Mouse (Mus musculus) testis, adult 2 months (tissue): Measurements from ENCODE around the gene Ap1m2. TPM values are rescaled to one million over a fixed set of nuclear protein-coding genes. Genes with fewer than 3 reads are reported as not detected.
"Not testable (repeated sequence)": the region's sequence is repeated elsewhere in the genome, so short reads cannot be mapped to it uniquely, and the experiment has no call there.

ENCODE experiments used
- H3K27ac ChIP-seq: fragments of 200-500 bp; 2 replicates; pipeline ENCODE4 v1.5.1; 2012; ENCODE audit warnings: low read depth, low read length; ENCODE audit not compliant: control insufficient read depth, insufficient read depth
- H3K27me3 ChIP-seq: fragments of 200-500 bp; 2 replicates; pipeline ENCODE4 v1.6.1; 2012; ENCODE audit warnings: mild to moderate bottlenecking, low read length, moderate library complexity; ENCODE audit not compliant: control insufficient read depth, insufficient read depth
- H3K36me3 ChIP-seq: fragments of 200-500 bp; 2 replicates; pipeline ENCODE4 v1.6.1; 2012; ENCODE audit warnings: mild to moderate bottlenecking, low read length; ENCODE audit not compliant: control insufficient read depth, insufficient read depth
- H3K4me1 ChIP-seq: fragments of 200-500 bp; 2 replicates; pipeline ENCODE4 v1.6.1; 2012; ENCODE audit warnings: low read length; ENCODE audit not compliant: control insufficient read depth, insufficient read depth
- H3K4me3 ChIP-seq: fragments of 200-500 bp; 2 replicates; pipeline ENCODE4 v1.5.1; 2012; ENCODE audit warnings: low read depth, mild to moderate bottlenecking, low read length, moderate library complexity, mixed read lengths; ENCODE audit not compliant: control insufficient read depth
- CTCF ChIP-seq: fragments of 200-500 bp; IDR thresholded peaks from 2 replicates; pipeline ENCODE4 v1.5.1; 2012; ENCODE audit warnings: low read depth, mild to moderate bottlenecking, inconsistent platforms, low read length, moderate library complexity; ENCODE audit not compliant: control insufficient read depth, insufficient read depth, insufficient replicate concordance
- POLR2A ChIP-seq: fragments of 200-500 bp; IDR thresholded peaks from 2 replicates; pipeline ENCODE4 v1.6.1; 2012; ENCODE audit warnings: low read depth, mild to moderate bottlenecking, inconsistent platforms, low read length, moderate library complexity; ENCODE audit not compliant: control insufficient read depth
- polyA plus RNA-seq: library from polyadenylated mRNA; depleted of rRNA; stranded (reverse); fragments of >200 nt; gene quantifications from 2 replicates; pipeline ENCODE4 v1.2.3, GENCODE M21; 2012

The Ap1m2 gene
- polyA plus RNA-seq, 1 experiment: 3.0 TPM

DNA sequence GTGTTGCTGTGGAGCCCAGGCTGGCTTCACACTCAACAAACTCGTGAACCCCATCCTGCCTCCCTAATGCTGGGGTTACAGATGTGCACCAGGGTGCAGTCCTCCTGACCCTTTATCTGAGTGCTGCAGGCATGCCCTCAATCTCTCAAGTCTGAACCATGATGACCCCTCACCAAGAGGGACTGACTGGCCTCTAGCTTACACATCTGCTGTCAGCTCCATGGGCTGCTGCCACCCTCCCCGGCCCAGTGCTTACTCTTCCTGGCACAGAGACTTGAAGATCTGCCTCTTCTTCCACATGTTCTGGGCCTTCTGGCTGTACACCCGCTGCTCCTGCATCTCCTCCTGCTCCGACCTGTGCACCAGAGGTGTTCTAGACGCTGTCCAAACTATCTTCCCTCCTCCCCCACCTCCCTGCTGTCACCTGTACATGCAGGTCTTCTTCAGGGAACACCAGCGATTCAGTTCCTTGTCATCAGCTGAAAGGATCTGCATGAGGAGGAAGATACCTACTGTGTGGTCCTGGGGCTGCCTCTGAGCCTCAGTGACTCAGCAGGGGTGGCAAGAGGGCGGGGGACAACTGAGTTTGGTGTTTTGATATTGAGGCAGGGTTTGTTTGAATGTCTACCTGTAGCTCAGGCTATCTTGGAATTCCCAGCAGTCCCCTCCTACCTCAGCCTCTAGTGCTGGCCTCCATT is 37.0 kb downstream of the Ap1m2 start:
- no peaks in the 10 kb centered on the region; the same call in 1 of the 2 replicates for H3K4me1 ChIP-seq
- H3K27me3 ChIP-seq: no peaks in the 10 kb centered on the region
- H3K4me3 ChIP-seq: no peak overlapping the region
- TF ChIP-seq POLR2A: no peak
- no peak for TF ChIP-seq CTCF
- no peak overlapping the region for H3K27ac ChIP-seq
- H3K36me3 ChIP-seq: no peaks in the 10 kb centered on the region; the same call in none of the 2 replicates

DNA sequence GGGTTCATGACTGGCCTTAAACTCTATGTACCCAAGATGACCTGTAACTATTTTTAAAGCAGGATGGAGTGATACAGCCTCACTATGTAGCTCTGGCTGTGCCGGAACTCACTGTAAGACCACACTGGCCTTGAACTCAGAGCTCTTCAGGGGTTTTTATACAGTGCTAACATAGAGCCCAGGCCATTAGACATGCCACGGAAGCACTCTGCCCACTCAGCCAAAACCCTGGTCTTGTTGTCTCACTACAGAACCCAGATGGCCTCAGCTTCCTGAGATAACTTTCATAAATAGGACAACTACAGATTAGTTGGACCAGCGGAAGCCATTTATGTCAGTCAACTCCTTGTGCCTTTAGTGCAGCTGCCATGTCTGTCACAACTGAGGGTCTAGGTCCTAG is 37.8 kb downstream of the Ap1m2 start:
- H3K27me3 ChIP-seq: no peaks in the 10 kb centered on the region
- no peak overlapping the region for H3K27ac ChIP-seq
- H3K4me3 ChIP-seq: no peak overlapping the region
- no peaks in the 10 kb centered on the region; the same call in 1 of the 2 replicates for H3K4me1 ChIP-seq
- no peak for TF ChIP-seq CTCF
- no peak for TF ChIP-seq POLR2A
- no peaks in the 10 kb centered on the region; the same call in none of the 2 replicates for H3K36me3 ChIP-seq

DNA sequence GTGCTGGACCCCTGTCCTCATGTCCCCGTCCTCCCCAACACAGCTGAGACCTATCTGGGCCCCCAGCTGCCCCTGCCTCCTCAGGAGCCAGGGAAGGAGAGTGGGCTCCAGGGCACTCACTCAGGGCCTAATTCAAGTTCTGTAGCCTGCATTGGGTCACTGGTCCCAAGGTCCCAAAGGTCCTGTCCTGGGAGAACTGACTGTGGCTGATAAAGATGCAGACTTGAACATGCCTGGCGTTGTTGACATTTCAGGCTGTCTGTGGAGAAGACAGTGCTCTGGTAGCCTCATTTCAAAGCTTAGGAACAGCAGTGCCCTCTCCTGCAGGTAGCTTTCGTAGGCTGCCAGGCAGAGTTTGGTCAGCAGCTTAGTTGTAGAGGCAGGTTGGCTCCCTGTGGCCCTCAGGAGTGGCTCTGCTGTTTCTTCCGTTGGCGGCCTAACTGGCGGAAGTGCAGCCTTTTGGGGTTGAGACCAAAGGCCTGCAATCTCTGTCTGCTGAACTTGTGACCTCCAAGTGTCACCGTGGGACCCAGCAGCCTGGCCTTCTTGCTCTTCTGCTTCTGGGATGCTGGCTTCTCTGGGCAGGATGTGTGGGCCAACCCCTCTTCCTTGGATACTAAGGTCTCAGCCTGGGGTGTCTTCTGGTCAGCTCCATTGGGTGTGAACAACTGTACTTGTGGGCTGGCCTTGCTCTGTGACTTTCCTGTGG is 38.5 kb downstream of the Ap1m2 start:
- no peak overlapping the region for H3K4me3 ChIP-seq
- no peaks in the 10 kb centered on the region; the same call in none of the 2 replicates for H3K36me3 ChIP-seq
- no peak overlapping the region for H3K27ac ChIP-seq
- H3K4me1 ChIP-seq: no peaks in the 10 kb centered on the region; the same call in 1 of the 2 replicates
- H3K27me3 ChIP-seq: no peaks in the 10 kb centered on the region
- no peak for TF ChIP-seq CTCF

DNA sequence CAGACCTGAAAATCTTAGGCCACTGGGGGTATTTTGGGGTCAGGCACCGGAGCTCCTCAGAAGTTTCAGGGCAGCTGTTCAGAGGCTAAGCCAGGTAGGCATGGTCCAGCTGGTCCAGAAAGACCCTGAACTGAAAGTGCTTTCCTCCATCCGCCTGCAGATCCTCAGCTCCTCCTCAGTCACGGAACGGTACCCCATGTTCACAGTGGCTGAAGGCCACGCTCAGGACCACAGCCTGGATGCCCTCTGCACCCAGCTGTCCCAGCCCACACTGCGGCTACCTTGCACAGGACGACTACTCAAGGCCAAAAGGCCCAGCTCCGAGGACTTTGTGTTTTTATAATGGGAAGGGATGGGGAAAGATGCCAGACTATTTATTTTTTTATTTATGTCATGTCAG is 39.0 kb downstream of the Ap1m2 start:
- Histone ChIP-seq H3K36me3 (no peaks in the 10 kb centered on the region; the same call in 1 of the 2 replicates), H3K27me3 (no peaks in the 10 kb centered on the region), H3K4me1 (no peaks in the 10 kb centered on the region; the same call in 1 of the 2 replicates), H3K4me3 (no peak overlapping the region), H3K27ac (no peak overlapping the region)
- TF ChIP-seq POLR2A (no peak), CTCF (no peak)

DNA sequence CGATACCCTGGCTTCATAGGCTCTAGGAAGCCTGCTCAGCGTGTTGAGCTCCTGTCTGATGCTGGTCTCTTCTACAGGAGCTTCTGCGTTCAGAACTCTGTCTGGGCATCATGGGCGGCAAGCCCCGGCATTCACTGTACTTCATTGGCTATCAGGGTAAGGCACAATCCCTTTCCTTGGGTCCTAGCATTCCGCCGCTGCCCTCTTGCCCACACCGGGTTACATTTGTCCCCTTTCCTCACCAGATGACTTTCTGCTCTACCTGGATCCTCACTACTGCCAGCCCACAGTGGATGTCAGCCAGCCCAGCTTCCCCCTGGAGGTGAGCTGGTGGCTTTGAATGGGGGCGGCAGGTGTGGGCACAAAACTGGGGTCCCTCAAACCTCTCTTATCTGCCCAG is 39.7 kb downstream of the Ap1m2 start:
- TF ChIP-seq POLR2A (no peak), CTCF (no peak)
- H3K4me1 ChIP-seq: no peaks in the 10 kb centered on the region; the same call in 1 of the 2 replicates
- no peaks in the 10 kb centered on the region; the same call in 1 of the 2 replicates for H3K36me3 ChIP-seq
- no peak overlapping the region for H3K27ac ChIP-seq
- no peak overlapping the region for H3K4me3 ChIP-seq
- no peaks in the 10 kb centered on the region for H3K27me3 ChIP-seq

DNA sequence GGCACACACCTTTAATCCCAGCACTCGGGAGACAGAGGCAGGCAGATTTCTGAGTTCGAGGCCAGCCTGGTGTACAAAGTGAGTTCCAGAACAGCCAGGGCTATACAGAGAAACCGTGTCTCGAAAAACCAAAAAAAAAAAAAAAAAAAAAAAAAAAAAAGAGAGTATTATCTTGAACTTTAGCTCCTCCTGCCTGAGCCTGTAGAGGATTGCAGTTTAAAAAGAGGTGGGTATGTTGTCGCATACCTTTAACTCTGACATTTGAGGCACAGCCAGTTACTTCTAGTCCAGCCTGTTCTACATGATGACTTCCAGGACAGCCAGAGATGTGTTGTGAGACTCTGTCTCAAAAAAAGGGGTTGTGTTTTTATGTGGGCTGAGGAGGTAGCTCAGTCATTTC is 42.5 kb downstream of the Ap1m2 start:
- H3K27ac ChIP-seq, H3K27me3 ChIP-seq, H3K4me3 ChIP-seq, H3K4me1 ChIP-seq, H3K36me3 ChIP-seq: not testable (repeated sequence)

DNA sequence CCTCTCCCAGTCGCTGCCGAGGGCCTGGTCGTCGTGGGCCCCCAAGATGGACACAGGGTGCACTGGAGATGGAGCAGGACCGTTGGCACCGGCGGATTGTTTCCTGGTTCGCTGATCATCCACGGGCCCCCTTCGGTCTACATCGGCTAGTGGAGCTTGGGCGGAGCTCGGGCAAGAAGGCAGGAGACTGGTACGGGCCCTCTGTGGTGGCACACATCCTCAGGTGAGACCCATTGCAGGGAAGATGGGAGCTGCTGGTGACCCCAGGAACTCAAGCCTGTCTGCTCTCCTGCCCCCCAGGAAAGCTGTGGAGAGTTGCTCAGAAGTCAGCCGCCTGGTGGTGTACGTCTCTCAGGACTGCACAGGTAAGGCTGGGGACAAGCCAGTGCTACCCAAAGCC is 43.8 kb downstream of the Ap1m2 start:
- H3K4me1 ChIP-seq: peaks cover 12% of the 10 kb centered on the region
- H3K36me3 ChIP-seq: no peaks in the 10 kb centered on the region; the same call in 1 of the 2 replicates
- H3K27ac ChIP-seq: no peak overlapping the region
- TF ChIP-seq POLR2A: no peak
- no peak for TF ChIP-seq CTCF
- H3K4me3 ChIP-seq: no peak overlapping the region
- H3K27me3 ChIP-seq: no peaks in the 10 kb centered on the region
